Mouse (Mus musculus) brain, embryonic 14.5 days (tissue): ENCODE data around the gene BC028528. TPM values are rescaled to one million over a fixed set of nuclear protein-coding genes. Genes with fewer than 3 reads are reported as not detected.
"Not testable (repeated sequence)": the region's sequence is repeated elsewhere in the genome, so short reads cannot be mapped to it uniquely, and the experiment has no call there.

Experiments used
- DNase-seq: peaks from one replicate; pipeline ENCODE4 v3.0.0-alpha.2; 2011; ENCODE audit warnings: low read depth
- CTCF ChIP-seq: fragments of 200-500 bp; IDR thresholded peaks from 2 replicates; pipeline ENCODE4 v1.5.1; 2012; ENCODE audit warnings: inconsistent platforms, mild to moderate bottlenecking, moderate library complexity, borderline replicate concordance; ENCODE audit not compliant: insufficient read depth, insufficient read length; ENCODE audit errors: extremely low read depth
- POLR2A ChIP-seq: fragments of 200-500 bp; IDR thresholded peaks from 2 replicates; pipeline ENCODE4 v1.6.1; 2012; ENCODE audit warnings: mild to moderate bottlenecking, inconsistent platforms, borderline replicate concordance; ENCODE audit not compliant: poor library complexity, insufficient read depth, insufficient read length, severe bottlenecking; ENCODE audit errors: extremely low read depth
- polyA plus RNA-seq: library from polyadenylated mRNA; depleted of rRNA; stranded (reverse); fragments of >200 nt; gene quantifications from 2 replicates; pipeline ENCODE4 v1.2.3, GENCODE M21; 2012

BC028528 gene
- polyA plus RNA-seq, 1 experiment = 12.1 TPM

DNA sequence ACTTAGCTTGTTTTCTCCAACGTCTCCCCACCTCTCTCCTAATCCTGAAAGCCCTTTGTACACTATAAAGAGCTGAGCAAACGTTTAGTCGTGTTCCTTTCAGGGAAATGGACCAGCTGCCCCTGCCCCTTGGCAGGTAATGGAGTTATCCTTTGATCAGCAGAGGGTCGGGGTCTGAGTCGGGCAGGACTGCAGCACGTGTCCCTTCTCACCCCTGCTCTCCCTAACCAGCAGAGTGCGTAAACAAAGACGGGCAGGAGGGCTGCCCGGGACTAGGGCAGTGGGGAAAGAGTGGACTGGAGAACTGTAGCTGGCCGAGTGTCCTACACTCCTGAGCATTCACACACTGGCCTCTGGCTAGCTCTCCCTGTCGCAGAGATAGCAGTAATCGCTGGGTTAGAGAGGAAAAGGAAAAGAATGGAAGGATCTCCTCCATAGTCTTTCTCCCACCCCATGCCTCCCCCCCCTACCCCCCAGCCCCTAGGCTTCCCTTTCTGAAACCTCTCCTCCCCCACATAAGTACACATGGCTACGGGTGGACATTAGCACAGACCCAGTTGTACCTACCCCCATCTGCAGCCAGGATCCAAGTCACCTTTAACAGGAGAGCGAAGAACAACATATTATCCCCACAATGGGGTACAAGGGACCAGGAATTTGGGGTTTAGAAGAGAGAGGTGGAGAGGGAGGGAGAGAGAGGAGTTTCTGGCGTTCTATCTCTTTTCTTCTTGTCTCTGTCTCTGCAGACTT lies 12.1 kb upstream of the BC028528 start:
- no peak for TF ChIP-seq CTCF
- no peak for TF ChIP-seq POLR2A
- DNase-seq = peak; percentile 20

DNA sequence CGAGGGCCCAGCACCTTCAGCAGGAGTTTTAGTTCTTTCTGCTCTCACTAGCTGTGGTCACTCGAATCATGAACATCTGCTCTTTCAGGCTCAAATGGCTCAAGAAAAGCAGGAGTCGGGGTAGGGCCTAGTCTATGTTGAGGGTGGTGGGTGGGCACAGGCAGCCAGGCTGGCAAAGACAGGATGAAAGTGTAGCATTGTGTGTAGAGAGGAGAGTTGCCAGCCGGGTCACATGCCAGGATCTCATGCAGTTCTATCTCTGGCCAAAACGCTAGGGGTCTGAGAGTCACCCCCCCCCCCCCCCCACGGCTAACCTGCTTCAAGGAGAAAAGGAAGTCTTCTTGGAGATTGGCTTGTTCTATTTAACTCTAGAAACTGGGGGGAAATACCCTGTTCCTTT lies 10.8 kb upstream of the BC028528 start:
- TF ChIP-seq POLR2A (no peak), CTCF (no peak)
- DNase-seq = peak; percentile 25

DNA sequence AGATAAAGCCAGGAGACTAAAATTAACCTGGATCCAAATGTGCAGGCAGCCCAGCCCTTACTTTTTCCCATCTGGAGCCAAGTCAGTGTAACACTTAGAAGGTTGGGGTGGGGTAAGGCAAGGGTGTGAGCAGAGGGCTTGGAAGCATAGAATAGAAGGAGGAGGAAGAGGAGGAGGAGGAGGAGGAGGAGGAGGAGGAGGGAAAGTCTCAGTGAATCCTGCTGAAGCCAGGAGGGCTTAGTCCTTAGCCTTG lies 10.5 kb upstream of the BC028528 start:
- no peak for TF ChIP-seq POLR2A
- TF ChIP-seq CTCF = no peak
- DNase-seq = no peak

DNA sequence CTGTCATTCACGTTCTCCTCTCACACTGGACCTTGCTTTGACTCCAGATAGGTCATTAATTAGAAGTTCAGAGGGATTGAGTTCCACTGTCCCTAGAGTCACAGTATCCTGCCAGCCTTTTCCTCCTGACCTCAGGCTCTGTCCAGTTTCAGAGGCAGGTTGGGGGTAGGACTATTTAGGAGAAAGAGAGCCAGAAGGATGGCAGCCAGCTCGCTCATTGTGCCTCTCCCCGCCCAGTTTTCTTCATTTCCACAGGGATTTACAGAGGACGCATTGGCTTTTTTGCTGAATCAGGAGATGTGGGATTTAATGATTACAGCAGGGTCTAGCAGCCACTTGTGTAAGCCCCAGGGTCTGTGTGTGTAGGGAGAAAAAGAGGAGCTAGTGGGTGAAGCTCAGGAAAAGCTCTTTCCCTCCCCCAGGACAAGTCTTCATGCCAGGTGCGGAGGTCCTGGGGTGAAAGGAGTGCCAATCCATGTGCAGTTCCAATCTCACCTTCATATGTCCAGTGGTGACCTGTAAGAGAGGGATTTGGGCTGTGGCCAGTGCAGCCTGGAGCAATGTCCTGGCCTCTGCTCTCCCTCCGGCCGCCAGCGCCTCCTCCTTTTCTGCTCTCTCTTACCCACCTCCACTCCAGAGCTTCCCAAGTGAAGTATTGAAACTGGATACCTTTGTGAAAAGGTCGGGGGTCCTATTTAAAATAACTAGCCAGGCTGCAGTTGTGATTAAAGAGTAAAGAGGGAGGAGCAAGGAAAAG lies 10.0 kb upstream of the BC028528 start:
- DNase-seq = peak; percentile 13

DNA sequence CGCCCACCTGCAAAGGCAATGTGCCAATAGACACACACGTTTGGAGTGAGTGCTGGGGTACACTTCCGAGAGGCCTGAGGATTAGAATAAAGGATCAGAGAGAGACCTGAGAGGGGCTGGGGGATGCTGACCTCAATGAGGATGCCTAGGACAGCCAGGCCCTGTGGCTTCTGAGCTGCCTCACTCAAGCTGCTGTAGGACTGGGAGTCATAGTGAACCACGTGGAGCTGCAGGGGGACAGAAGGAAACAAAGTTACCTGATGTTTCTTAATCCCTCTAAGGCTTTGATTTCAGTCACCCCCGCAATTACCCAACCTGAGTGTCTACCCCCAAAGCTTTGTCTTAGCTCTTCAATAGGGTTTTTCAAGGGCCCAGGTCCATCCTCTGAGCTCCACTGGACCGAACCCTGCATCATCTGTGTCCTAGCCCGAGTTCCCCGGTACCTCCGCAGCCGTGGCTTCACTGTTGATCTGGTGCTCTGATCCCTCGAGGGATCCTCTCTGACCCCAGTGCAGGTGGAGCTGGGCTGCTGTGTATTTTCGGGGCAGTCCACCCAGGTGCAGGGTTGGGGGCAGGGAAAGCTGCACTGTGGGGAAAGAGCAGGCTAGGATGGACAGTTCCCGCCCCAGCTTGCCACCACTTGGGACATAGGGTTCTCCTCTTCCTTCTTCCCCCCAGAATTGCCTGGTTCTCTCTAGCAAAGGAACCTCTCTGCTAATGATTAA lies 8.2 kb upstream of the BC028528 start:
- no peak for DNase-seq
- no peak for TF ChIP-seq CTCF
- TF ChIP-seq POLR2A = no peak

More for the DNA sequence above, 10.0 kb upstream of the BC028528 start:
- no peak for TF ChIP-seq CTCF
- no peak for TF ChIP-seq POLR2A

DNA sequence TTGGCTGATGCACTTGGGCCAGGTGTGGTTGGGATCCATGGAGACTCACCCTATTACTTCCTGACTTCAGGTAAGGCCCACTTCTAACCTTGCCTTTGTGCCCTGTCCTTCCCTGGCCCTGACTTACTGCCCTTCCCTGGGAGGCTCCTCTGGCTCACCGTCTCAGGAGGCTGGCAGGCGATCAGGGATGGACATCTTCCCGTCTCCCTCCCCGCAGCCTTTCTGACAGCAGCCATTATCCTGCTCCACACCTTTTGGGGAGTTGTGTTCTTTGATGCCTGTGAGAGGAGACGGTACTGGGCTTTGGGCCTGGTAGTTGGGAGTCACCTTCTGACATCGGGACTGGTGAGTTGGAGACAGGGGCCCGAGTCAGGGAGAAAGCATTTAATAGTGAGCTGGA lies 3.7 kb upstream of the BC028528 start:
- not testable (repeated sequence) for DNase-seq

DNA sequence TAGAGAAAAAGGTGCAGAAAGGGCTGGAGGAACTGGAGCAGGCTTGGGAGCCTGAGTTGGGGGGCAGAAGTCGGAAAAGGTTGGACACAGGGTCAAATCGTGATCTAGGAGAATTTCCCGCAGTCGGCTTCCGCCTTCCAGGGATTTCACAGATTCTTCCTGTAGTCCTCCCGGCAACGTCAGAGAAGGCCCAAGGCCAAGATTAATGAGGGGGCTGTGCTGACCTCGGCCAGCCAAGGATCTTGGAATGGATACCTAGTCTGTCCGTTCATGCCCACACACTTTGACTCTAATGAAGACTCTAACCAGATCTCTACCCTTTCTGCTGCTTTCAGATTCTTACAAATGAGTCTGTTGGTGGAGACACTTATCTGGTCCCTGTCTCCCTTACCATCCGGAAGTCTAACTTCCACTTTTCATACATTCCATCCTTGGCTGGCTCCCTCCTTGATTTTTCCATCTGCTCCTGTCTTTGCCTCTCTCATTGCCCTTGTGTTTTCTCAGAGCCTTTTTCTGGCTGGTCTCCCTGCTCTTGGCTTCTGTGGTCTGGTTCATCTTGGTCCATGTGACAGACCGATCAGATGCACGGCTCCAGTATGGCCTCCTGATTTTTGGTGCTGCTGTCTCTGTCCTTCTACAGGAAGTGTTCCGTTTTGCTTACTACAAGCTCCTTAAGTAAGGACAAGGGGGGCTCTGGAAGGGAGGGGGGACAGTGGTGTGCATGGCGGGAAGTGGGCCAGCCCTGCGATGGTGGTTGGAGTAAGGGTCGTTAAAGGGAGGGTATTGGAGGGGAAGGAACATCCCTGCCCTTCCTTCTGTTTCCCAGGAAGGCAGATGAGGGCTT lies 2.7 kb upstream of the BC028528 start:
- peak; percentile 38 for DNase-seq
- TF ChIP-seq CTCF (no peak), POLR2A (no peak)

DNA sequence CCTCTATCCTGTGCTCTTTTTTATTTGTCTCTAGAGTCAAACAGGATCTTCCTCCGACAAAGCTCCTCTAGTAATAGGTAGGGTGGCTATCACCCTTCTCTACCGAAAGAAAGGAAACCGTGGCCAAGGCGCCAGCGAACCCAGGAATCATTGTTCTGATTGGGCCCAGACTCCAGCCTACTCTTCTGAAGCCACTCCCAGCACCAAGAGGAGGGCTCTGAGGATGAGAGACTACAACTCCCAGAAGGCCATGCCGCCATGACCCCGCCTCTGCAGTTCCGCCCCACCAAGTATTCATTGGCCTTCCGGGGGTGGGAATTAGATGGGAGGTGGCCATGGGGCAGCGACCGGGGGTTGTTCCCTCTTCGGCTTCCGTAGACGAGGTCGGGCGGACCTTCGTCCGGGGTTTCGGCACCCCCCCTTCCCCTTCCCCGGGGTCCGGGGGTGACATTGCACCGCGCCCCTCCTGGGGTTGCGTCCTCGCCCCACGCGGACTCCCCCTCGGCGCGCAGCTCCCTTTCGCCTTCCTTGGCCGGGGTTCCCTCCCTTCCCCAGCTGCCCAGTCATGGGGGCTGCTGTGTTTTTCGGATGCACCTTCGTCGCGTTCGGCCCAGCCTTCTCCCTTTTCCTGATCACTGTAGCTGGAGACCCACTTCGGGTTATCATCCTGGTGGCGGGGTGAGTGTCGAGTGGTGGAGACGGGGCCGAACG lies 2.0 kb upstream of the BC028528 start, which contains the start of gene Aph1a:
TSS of gene Aph1a (plus strand) at position 364 of the 711 bp plus-strand sequence.
- DNase-seq = peak; percentile 99
- peak; percentile 30; the same call in 1 of the 2 replicates for TF ChIP-seq POLR2A

DNA sequence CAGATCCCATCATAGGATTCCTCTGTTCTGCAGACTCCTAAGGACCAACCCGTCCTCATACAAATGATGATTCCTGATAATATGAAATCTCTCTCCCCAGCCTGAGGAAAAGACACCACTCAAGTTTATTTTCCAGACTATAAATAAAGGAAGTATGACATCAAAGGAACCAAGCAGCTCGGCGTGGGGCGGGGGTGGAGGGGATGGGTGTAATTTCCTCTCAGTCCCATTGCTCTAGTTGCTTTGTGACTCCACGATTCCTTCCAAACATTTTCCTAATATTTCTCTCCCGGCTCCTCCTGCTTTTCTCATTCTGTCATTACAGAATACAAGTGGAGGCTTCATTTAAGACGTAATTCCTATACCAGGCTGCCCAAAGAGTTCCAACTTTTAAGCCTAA lies 1.3 kb upstream of the BC028528 start:
- TF ChIP-seq POLR2A (no peak), CTCF (no peak)
- no peak for DNase-seq

DNA sequence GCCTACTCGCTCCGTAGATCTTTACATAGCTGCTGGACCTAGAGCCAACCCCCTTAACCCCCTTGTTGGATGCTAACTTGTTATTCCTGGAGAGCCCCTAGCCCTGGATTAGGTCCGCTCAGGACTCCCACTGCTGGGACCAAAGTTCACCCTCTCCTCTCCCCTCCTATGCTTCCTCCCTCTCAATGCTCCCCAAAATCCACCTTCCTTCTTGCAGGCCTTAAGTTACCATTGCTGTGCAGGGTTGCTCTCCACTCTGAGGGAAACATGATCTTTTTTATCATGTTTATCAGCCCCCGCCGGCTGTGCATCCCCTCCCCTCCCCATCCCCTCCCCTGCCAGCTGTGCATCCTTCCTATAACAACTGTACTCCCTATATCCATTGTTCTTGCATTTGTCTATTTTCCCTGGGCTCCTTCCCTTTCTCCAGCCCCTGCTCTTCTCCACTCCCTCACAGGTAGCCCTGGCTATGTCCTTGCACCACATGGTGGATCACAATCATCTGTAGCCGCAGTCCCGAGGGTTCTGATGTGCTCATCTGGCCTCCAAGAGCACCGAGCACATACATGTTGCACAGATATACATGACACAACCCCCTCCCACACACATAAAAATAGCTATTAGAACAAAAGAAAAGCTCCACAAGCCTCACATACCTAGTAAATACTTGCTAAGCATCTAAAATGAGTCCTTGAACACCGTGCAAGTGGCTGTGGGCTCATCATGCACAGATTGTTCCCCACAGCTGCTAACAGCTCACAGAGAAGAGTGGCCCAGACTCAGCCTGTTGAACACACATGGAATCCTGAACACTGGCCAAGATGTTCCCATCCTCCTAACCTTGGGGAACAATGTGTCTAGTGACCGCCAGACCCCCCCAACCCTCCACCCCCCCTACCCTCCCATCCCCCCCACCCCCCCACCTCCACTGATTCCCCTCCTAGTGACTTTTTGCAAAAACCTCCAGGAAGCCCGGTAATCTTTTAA lies 554 bp upstream of the BC028528 start:
- peak; percentile 17 for DNase-seq
- no peak for TF ChIP-seq POLR2A
- TF ChIP-seq CTCF = no peak
